In the genomic region with DNA sequence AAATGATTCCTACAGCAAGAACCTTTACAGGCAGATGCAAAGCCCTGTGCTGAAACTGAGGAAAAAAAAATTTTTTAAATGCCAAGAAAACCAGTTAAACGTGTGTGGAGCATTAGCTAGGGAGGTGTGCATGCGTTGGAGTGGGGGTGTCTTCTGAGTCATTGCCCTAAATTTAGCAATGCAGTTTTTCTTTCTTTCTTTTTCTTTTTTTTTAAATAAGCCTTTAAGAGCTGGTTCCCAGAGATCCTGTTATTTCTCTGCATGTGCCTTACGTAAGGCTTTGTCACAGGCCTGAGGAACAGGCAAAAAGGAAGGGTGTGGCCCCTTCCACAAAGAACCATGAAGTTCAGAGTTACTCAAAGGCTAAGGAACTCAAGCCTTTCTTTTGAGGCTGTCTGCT, we compare ENCODE assay signal across 16 mouse cellular contexts. TPM values are rescaled to one million over a fixed set of nuclear protein-coding genes. Genes with fewer than 3 reads are reported as not detected.
DNase-seq lines count a peak whose midpoint lies in the region; ATAC-seq and TF ChIP-seq lines count a peak whose summit lies in the region.
"Had no signal": no experiment of that assay in that cellular context is flagged by ENCODE, and none has a peak within 500 bp of the region (broad histone marks: within the 10 kb centered on the region; RNA-seq: fewer than 3 reads in every experiment).

No protein-coding gene starts in this region.

- WGBS in kidney, postnatal 0 days: 57% methylated on average over 3 of the region's 3 CpGs

- intact Hi-C loops in left cerebral cortex, postnatal 14 days (cut with DNase I): no loop called here

- no peaks in the 10 kb centered on the region for H3K36me3 ChIP-seq in kidney, postnatal 0 days (ENCODE audit: insufficient read depth, low read length)
- H3K36me3 ChIP-seq: embryonic facial prominence, embryonic 13.5 days; limb, embryonic 15.5 days had no signal

- H3K4me3 ChIP-seq in kidney, postnatal 0 days (replicated peaks; ENCODE audit: low read depth, low read length): no peak overlapping the region
- H3K4me3 ChIP-seq: embryonic facial prominence, embryonic 13.5 days; heart, adult 2 months; limb, embryonic 15.5 days had no signal

- H3K27me3 ChIP-seq in kidney, postnatal 0 days (ENCODE audit: insufficient read depth, low read length): no peaks in the 10 kb centered on the region
- H3K27me3 ChIP-seq: CH12.LX; embryonic facial prominence, embryonic 13.5 days; limb, embryonic 15.5 days had no signal

- H3K27ac ChIP-seq in kidney, postnatal 0 days: no peak overlapping the region
- H3K27ac ChIP-seq: embryonic facial prominence, embryonic 13.5 days; heart, adult 2 months; limb, embryonic 15.5 days had no signal

- H3K9ac ChIP-seq in kidney, postnatal 0 days (ENCODE audit: low read depth, low read length): no peak overlapping the region
- H3K9ac ChIP-seq: embryonic facial prominence, embryonic 13.5 days; limb, embryonic 15.5 days had no signal

- H3K9me3 ChIP-seq in kidney, postnatal 0 days (replicated peaks; ENCODE audit: low read length): no peaks in the 10 kb centered on the region
- H3K9me3 ChIP-seq: embryonic facial prominence, embryonic 13.5 days; limb, embryonic 15.5 days had no signal

- no peaks in the 10 kb centered on the region for H3K4me1 ChIP-seq in kidney, postnatal 0 days (replicated peaks; ENCODE audit: insufficient read depth, low read length)
- H3K4me1 ChIP-seq: limb, embryonic 15.5 days had no signal

- TF ChIP-seq CTCF in kidney, postnatal 0 days (IDR thresholded peaks at IDR 0.05; ENCODE audit: low read depth): no peak

- no peak for ATAC-seq in kidney, postnatal 0 days (replicated peaks; ENCODE audit: low FRiP score, low read depth)
- ATAC-seq: intestine, embryonic 16.5 days; Patski had no signal

- no peak overlapping the region for H3K4me2 ChIP-seq in kidney, postnatal 0 days (ENCODE audit: low read length)
- H3K4me2 ChIP-seq: embryonic facial prominence, embryonic 13.5 days; limb, embryonic 15.5 days had no signal

- DNase-seq in kidney, postnatal 0 days (ENCODE audit: low spot score): peak; percentile 7
- no peak for DNase-seq in kidney, postnatal 10 days
- peak; percentile 73 for DNase-seq in right cerebral cortex, adult 18-20 months
- DNase-seq in right cerebral cortex, postnatal 4 days: no peak
- DNase-seq in left cerebral cortex, postnatal 14 days (ENCODE audit: low spot score in 2 of 2): peak; percentile 46 to 59
- peak; percentile 91 for DNase-seq in telencephalon, adult 2 months (ENCODE audit: low read depth, low spot score)
- DNase-seq in T-cell, adult 2 months (ENCODE audit: low spot score): no peak
- DNase-seq: adrenal gland, adult 8-10 months; heart, adult 2 months; heart, postnatal 36 days had no signal

RNA-seq across cellular contexts. Expression of a gene that starts 57.5 kb away (rescaled TPM):
- 0.38 and 0.55 TPM in 2 replicates for polyA plus RNA-seq in kidney, postnatal 0 days (2015; fragmentation: Nextera tagmentation; extraction: Ambion mirVana)
- total RNA-seq in left cerebral cortex, postnatal 14 days (2021): under 1 TPM; 0.51 to 0.59 TPM
- total RNA-seq: CH12.LX; heart, adult 2 months; heart, postnatal 36 days had no signal
- polyA plus RNA-seq: heart, adult 2 months; intestine, embryonic 16.5 days; Patski; testis, adult 2 months had no signal

Comparison
In these comparisons a context has a peak if more than half of its experiments do, and no peak if none do; other contexts are left out.
1. DNase-seq: peak in kidney, postnatal 0 days (single experiment), right cerebral cortex, adult 18-20 months (single experiment), left cerebral cortex, postnatal 14 days (2 of 2) and telencephalon, adult 2 months (single experiment); none in kidney, postnatal 10 days (single experiment), right cerebral cortex, postnatal 4 days (single experiment) and T-cell, adult 2 months (single experiment).